Mouse (Mus musculus): ENCODE measurements around the gene Mybbp1a.

Gene Mybbp1a

GRCm38 (mm10) chr11:72440965-72441664 is at the start of gene Mybbp1a:
TSS of gene Mybbp1a (plus strand) at chr11:72441355.
- DNase-seq: peak; percentile 97

- no peak for DNase-seq
Measured at GRCm38 (mm10) chr11:72393243-72393642, 47.9 kb upstream of the Mybbp1a start.

GRCm38 (mm10) chr11:72393669-72394068 is 47.5 kb upstream of the Mybbp1a start:
- no peak for DNase-seq

- no peak for DNase-seq
Measured at GRCm38 (mm10) chr11:72394694-72395093, 46.5 kb upstream of the Mybbp1a start.

- DNase-seq: no peak
Measured at GRCm38 (mm10) chr11:72395652-72396051, 45.5 kb upstream of the Mybbp1a start.

- no peak for DNase-seq
Measured at GRCm38 (mm10) chr11:72396621-72397020, 44.5 kb upstream of the Mybbp1a start.

GRCm38 (mm10) chr11:72397072-72397471 is 44.1 kb upstream of the Mybbp1a start:
- no peak for DNase-seq

- DNase-seq: no peak
Measured at GRCm38 (mm10) chr11:72397811-72398525, 43.2 kb upstream of the Mybbp1a start.

GRCm38 (mm10) chr11:72401068-72401467 is 40.1 kb upstream of the Mybbp1a start:
- no peak for DNase-seq

- DNase-seq: no peak
Measured at GRCm38 (mm10) chr11:72402017-72402416, 39.1 kb upstream of the Mybbp1a start.

- no peak for DNase-seq
Measured at GRCm38 (mm10) chr11:72402969-72403368, 38.2 kb upstream of the Mybbp1a start.

GRCm38 (mm10) chr11:72405532-72405931 is 35.6 kb upstream of the Mybbp1a start:
- DNase-seq: no peak

GRCm38 (mm10) chr11:72406079-72406675 is 35.0 kb upstream of the Mybbp1a start:
- no peak for DNase-seq

GRCm38 (mm10) chr11:72407081-72407480 is 34.1 kb upstream of the Mybbp1a start:
- DNase-seq: no peak

- DNase-seq: no peak
Measured at GRCm38 (mm10) chr11:72407574-72407973, 33.6 kb upstream of the Mybbp1a start.

- DNase-seq: no peak
Measured at GRCm38 (mm10) chr11:72408451-72409170, 32.5 kb upstream of the Mybbp1a start.

GRCm38 (mm10) chr11:72409649-72410385 is 31.3 kb upstream of the Mybbp1a start:
- DNase-seq: no peak

- DNase-seq: peak; percentile 52
Measured at GRCm38 (mm10) chr11:72410521-72411092, 30.5 kb upstream of the Mybbp1a start.

GRCm38 (mm10) chr11:72411093-72411921 is 29.8 kb upstream of the Mybbp1a start, which contains the start of gene Smtnl2:
TSS of gene Smtnl2 (minus strand) at chr11:72411713.
- peak; percentile 92 for DNase-seq

GRCm38 (mm10) chr11:72411945-72412344 is 29.2 kb upstream of the Mybbp1a start:
- DNase-seq: no peak

- no peak for DNase-seq
Measured at GRCm38 (mm10) chr11:72413016-72413415, 28.1 kb upstream of the Mybbp1a start.
